Mouse (Mus musculus) Muller cell, postnatal 12 days (primary cell): Measurements from ENCODE around the gene Hspbap1.

ENCODE experiments used
- DNase-seq: peaks from one replicate; pipeline ENCODE4 v3.0.0-alpha.2; 2015; ENCODE audit errors: inconsistent ontology term

Gene Hspbap1

DNA sequence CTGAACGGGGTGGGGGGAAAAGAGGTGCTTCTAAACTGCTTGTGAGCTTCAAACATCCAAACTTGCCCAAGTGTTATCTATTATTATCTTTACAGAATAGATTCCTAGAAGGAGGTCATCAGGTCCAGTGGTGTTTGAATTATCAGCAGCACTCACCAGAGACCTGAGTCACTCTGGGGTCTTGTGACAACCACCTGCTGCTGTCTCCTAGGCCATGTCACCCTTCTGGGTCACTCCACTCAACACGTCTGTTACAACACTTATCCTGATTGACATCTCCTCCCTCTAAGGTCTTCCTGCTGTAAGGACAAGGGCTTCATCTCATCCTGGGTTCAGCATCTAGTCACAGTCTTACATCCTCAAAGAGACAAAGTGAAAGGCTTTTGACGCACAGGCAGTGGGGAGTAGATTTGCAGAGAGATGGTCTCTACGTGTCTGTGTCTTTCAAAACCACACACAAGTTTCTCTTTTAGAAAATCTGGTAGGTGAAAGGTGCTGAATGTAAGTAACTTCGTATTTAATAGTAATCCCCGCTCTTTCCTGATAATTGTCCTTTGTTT, 21.9 kb downstream of the Hspbap1 start:
- DNase-seq, result no peak

DNA sequence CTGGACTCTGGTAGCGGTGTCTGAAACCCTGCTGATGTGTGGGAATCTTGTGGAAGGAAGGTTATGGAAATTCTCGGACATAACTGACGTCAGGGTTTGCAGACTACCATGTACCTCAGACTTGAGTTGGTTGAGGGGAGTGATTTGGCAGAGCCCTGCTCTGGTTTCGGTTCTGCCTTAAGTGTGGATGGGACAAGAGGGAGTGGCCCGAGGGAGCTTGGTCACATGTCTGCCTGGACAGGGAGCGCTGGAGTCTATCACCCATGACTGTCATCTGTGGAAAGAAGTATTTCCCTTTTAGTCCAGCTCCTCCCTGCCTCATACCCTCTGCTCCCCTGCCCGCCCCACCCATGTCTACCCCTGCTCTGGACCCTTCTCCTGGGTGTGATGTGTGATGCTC, 32.0 kb downstream of the Hspbap1 start:
- DNase-seq, result no peak

GRCm38 (mm10) chr16:35803723-35804122, 33.5 kb downstream of the Hspbap1 start:
- no peak for DNase-seq

GRCm38 (mm10) chr16:35806973-35807662, 36.9 kb downstream of the Hspbap1 start:
- DNase-seq, result no peak

DNA sequence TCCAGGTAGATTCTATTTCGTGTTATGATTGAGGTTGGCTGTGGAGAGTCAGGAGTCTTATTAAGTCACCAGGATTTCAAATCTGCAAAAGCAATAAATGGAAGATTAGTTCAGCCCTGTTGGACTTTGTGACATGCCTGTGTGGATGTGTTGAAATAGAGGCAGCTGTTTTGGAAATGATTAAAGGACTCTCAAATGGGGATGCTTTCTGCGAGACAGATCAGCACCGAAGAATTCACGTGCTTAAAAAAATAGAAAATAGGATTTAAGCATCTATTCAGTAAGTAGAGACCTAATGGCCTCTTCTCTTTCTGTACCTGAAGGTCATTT, 37.5 kb downstream of the Hspbap1 start:
- no peak for DNase-seq

GRCm38 (mm10) chr16:35808838-35809237, 38.7 kb downstream of the Hspbap1 start:
- DNase-seq, result no peak

DNA sequence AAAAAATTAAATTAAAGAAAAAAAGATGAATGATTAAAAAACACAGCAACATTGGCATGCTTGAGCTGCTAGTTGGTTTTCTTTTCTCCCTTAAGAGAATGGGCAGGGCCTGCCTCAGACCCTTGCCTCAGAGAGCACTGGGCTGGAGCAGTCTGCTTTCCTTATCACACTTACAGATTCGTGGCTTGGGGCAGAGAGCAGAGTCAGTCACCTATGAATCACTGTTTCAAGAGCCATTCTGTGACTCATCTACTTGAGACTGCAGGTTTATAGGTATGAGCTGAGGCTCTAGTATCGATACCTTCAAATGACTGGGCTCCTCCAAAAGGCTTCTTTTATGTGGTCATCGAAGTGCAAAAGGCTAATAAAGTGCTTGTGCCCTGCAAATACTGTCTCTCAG, 42.9 kb downstream of the Hspbap1 start:
- no peak for DNase-seq

DNA sequence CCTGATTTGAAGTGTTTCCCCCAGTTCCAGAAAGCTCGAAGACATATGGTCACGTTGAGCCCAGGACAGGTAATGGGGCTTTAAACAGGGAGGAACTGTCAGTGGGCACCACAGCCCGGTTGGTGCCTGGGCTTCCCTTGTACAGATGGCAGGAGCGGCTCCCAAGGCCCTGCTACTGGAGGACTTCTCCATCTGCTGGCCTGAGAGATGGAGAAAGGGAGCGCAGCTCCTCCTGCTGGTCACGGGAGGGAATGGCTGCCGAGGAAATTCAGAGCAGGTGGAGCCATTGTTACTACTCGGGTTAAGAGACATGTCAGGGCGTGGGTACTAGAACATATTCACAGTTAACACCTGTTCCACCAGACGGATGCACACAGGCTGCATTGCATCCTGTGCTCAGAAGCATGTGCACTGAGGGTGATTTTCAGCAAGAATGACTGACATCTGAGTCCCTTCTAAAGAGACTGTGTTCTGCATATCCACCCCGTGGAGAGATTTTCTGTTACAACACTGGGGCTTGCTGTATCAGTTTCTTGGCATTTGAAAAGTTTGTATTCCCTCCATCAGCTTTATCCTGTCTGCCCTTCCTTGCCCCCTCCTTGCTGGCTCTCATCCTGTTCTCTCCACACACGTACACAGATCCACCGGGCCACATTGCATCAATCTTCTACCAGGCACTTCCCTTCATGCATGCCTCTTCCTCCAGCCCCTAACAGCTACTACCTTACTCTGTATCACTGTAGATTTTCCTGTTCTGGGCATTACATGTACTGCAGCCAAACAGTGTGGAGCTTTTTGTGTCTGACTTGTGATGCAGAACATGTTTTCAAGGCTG, 47.3 kb downstream of the Hspbap1 start:
- DNase-seq, result peak; percentile 75

- no peak for DNase-seq
Observed at GRCm38 (mm10) chr16:35829999-35830398, 59.8 kb downstream of the Hspbap1 start.

DNA sequence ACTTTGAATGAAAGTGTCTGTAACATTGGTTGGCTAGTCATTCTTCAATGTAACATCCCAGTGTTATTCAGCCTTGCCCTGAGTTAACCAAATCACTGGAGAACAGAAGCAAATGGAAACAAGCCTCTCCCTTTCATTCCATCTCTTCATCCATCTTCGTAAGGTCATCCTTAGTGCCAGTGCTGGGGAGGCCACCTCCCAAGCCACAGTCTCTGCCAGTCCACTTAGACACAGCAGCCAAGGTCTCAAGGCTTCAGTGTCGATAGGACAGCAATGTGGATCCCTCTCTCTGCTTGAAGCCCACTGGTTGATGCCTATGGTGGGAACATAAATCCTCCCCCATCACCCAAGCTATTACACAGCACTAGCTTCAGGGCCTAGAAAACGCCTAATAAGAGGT, 62.8 kb downstream of the Hspbap1 start:
- no peak for DNase-seq

DNA sequence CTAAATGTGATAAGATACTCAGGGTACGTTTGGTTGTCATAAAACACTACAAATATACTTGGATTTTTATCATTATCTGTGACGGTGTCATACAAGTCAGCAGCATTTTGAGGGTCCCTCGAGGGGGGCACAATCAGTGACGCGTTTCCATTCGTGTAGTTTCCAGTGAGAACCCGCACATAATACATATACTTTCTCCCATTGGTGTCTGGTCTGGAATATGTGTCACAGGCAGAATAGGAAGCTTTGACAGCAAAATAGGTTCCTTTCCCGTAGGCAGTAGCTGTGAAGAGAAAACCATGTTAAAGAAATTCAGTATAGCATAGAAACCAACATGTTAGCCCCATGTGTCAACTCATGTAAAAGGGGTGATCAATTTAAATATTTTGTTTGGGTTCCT, 64.5 kb downstream of the Hspbap1 start:
- no peak for DNase-seq

DNA sequence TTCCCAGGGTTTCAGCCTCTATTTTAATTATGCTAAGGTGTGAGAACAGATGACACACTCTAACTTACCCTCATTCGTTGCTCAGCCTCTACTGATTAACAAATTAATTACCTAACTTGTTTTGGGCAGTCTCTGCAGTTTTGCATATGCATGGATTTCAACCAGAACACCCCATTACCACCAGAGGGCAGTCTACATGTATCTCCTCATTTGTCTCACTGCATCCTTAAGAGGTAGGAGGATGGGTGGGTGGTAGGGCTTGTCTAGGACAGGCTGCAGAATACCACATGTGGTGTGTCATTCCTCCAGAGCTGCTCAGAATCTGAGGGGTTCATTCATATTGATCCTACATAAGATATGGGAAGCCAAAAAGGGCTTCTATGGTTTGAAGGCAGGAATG, 69.5 kb downstream of the Hspbap1 start:
- DNase-seq, result peak; percentile 36

DNA sequence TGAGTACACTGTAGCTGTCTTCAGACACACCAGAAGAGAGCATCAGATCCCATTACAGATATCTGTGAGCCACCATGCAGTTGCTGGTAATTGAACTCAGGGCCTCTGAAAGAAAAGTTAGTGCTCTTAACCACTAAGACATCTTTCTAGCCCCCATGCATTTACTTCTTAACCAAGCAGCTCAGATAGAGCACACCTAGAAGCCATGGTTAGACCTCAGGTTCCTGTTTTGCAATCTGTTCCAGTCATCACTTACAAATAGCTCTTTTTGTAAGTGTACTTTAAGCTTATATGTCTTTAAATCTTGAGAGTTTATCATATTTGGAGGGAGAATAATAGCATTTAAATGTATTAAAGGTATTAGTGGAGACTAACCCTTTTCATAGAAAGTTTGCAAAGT, 77.0 kb downstream of the Hspbap1 start:
- no peak for DNase-seq

DNA sequence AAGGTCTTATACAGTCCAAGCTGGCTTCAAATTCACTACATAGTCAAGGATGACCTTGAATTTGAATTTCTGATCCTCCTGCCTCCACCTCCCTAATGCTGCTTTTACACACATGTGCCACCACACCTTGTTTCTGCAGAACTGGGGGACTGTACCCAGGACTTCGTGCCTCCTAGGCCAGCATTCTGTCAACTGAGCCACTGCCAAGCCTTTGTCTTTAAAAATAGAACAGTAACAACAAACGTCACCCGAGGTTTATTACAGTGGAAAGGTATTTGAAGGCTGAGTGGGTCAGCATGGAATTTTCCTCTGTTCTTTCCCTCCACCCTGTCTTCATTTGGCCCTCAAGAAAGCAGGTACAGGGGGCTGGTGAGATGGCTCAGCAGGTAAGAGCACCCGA, 85.7 kb downstream of the Hspbap1 start:
- DNase-seq, result no peak

GRCm38 (mm10) chr16:35856766-35857165, 86.6 kb downstream of the Hspbap1 start:
- no peak for DNase-seq

DNA sequence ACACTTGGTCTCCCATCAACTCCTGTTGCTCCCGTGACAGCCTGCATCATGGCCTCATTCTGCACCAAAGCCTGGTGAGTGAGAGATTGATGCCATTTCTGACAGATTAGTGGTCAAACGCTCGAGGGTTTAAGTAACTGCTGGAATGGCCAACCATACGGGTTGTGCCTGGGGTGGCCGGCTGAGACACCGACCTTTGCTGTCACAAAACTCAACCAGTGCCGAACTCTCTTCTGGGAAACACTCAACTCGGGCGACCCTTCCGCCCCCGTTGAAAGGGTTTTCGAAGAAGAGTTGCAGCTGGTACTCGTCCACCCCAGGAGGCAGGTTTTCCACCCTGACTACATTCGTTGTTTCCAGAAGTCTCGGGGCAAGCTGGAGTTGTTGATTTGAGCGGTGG, 90.1 kb downstream of the Hspbap1 start:
- DNase-seq, result no peak

- DNase-seq, result no peak
Observed at GRCm38 (mm10) chr16:35862057-35862456, 91.9 kb downstream of the Hspbap1 start.

GRCm38 (mm10) chr16:35867726-35868125, 97.6 kb downstream of the Hspbap1 start:
- DNase-seq, result no peak

DNA sequence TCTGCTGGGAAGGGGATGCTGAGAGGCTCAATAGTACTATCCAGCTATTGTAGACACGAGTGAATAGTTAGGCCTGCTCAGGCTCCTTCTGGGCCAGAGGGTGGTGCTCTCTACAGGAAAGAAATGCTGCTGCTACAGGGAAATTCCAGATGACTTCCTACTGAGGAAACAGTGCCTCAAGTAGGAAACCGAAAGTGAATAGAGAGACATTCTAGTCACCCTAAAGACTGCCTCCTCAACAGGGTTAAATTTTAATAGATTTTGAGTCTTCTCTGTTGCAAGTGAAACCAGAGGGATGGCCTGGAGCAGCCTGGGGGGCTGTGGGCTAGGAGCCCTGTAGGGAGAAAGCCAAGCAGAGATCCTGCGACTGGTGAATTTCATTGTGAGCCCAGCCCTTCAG, 99.0 kb downstream of the Hspbap1 start:
- peak; percentile 31 for DNase-seq

GRCm38 (mm10) chr16:35869656-35870055, 99.5 kb downstream of the Hspbap1 start:
- DNase-seq, result no peak

DNA sequence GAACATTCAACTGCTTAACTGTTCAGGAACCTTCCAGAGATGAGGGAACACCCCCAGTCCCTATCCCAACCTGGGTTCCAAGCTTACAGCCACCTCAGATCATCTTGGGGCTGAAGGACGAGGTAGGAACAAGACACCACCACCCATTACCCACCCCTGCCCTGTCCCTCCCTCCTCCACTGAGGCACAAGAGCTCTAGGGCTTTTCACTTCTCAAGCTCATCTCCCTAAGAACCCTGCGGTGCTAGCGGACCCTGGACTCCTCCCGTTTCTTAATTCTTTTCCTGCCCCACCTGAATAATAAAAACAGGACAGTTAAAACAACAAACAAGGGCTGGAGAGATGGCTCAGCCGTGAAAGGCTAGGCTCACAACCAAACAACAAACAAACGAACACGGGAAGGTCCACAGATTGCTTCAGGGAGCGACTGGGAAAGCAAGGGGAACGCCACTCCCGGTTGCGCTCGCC, 100.4 kb downstream of the Hspbap1 start:
- peak; percentile 62 for DNase-seq

DNA sequence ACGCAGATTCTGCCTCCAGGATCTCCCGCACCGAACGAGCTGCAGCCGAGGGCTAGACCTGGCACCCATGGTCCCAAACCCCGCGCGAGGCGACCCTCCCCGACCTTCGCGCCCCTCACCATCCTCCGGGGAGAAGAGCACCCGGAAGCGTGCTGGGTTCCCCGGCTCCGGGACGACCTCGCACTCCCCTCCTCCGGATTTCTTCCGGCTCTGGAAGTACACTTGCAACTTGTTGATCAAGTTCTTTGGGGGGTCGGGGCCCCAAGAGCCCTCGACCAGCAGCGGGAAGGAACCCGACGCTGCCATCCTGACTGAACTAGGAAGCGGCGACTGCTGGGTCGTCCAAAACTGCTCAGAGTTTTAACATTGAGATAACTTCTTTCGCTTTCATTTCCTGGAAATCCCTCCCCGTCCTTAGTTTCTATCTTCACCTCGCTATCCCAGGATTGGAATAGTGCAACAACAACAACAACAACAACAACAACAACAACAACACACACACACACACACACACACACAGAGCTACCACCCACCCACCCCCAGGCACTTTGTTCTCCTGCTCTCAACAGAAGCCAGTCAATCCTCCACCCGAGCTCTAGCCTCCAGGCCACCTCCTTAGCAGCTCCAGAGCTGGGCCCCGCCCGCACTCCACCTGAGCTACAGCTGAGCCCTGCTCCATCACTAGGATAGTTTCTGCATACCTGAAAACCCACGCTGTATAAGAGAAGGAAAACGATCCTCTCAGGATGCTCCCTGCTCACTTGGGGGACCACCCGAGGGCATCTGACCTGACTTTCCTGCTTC, 101.1 kb downstream of the Hspbap1 start, which contains the start of gene Parp14:
Parp14 (minus strand) TSS at position 497 of the 804 bp plus-strand sequence.
- DNase-seq, result peak; percentile 56
